Mouse (Mus musculus) adrenal gland, postnatal 10 days (tissue): ENCODE measurements around the gene Vmn1r30. TPM values are rescaled to one million over a fixed set of nuclear protein-coding genes. Genes with fewer than 3 reads are reported as not detected.

Experiments used
- DNase-seq: peaks from one replicate; pipeline ENCODE4 v3.0.0; 2021; ENCODE audit warnings: mixed read lengths
- long read RNA-seq, 2 experiments: library from polyadenylated mRNA; stranded (forward); transcript quantifications; one replicate each; pipeline ENCODE4 v2.0.0; 2021
- total RNA-seq, 2 experiments: library from RNA; stranded (reverse); gene quantifications; 2 replicates each; pipeline ENCODE4 v1.2.3; 2021

Vmn1r30 gene
- not detected for total RNA-seq
- long read RNA-seq, experiment 1, result 0 reads
- long read RNA-seq, experiment 2, result 0 reads

GRCm38 (mm10) chr6:58443285-58443684 is at the start of gene Vmn1r30:
TSS of gene Vmn1r30 (minus strand) at chr6:58443385.
- DNase-seq, result no peak

- no peak for DNase-seq
Measured at GRCm38 (mm10) chr6:58475230-58475629, 32.0 kb upstream of the Vmn1r30 start, which contains the start of gene Vmn1r31. TSS of gene Vmn1r31 (minus strand) at chr6:58475330.

Other genes starting within 250 kb of the Vmn1r30 start
- not detected for gene Vmn1r27, start 224.6 kb downstream of the Vmn1r30 start, total RNA-seq
- not detected for gene Vmn1r28, start 181.3 kb downstream of the Vmn1r30 start, total RNA-seq
- gene Vmn1r29, start 141.8 kb downstream of the Vmn1r30 start, total RNA-seq, result not detected
- not detected for gene Vmn1r31, start 31.9 kb upstream of the Vmn1r30 start, total RNA-seq
- gene Abcg2, start 141.1 kb upstream of the Vmn1r30 start, total RNA-seq, result 10 to 100 TPM; 51.1 to 58.6 TPM